Mouse (Mus musculus): ENCODE results near the gene 4930544G11Rik. TPM values are rescaled to one million over a fixed set of nuclear protein-coding genes. Genes with fewer than 3 reads are reported as not detected.

Gene 4930544G11Rik
- not detected in 2 replicates for polyA plus RNA-seq (2015; fragmentation: Nextera tagmentation; extraction: Ambion mirVana)

GRCm38 (mm10) chr6:65952309-65952708 lies at the start of gene 4930544G11Rik:
4930544G11Rik (plus strand) TSS chr6:65952609.
- H3K9ac ChIP-seq, result no peak within 1 kb of the TSS
- no peak within 1 kb of the TSS for H3K4me3 ChIP-seq (replicated peaks)
- H3K27me3 ChIP-seq (replicated peaks), result no peaks in the 10 kb centered on the region
- no peak for ATAC-seq
- H3K4me1 ChIP-seq (replicated peaks), result no peaks in the 10 kb centered on the region
- 97% methylated on average over 10 of the region's 10 CpGs for WGBS
- H3K27ac ChIP-seq, result no peak within 1 kb of the TSS
- no peaks in the 10 kb centered on the region for H3K9me3 ChIP-seq
- no peaks in the 10 kb centered on the region for H3K36me3 ChIP-seq
- H3K4me2 ChIP-seq (replicated peaks), result no peak within 1 kb of the TSS

GRCm38 (mm10) chr6:65906657-65907182 lies 45.7 kb upstream of the 4930544G11Rik start:
- ATAC-seq, result no peak
- no peak overlapping the region for H3K4me3 ChIP-seq (replicated peaks)

GRCm38 (mm10) chr6:65915421-65915820 lies 37.0 kb upstream of the 4930544G11Rik start:
- Histone ChIP-seq H3K9me3 (no peaks in the 10 kb centered on the region), H3K4me1 (replicated peaks) (no peaks in the 10 kb centered on the region), H3K36me3 (no peaks in the 10 kb centered on the region), H3K4me3 (replicated peaks) (no peak overlapping the region), H3K27ac (no peak overlapping the region), H3K9ac (no peak overlapping the region), H3K27me3 (replicated peaks) (no peaks in the 10 kb centered on the region), H3K4me2 (replicated peaks) (no peak overlapping the region)
- no peak for ATAC-seq
- WGBS, result 81% methylated on average over 5 of the region's 5 CpGs

More at GRCm38 (mm10) chr6:65906657-65907182, 45.7 kb upstream of the 4930544G11Rik start:
- no peak overlapping the region for H3K9ac ChIP-seq
- H3K4me2 ChIP-seq (replicated peaks), result no peak overlapping the region
- no peaks in the 10 kb centered on the region for H3K36me3 ChIP-seq
- H3K27ac ChIP-seq, result no peak overlapping the region
- no peaks in the 10 kb centered on the region for H3K27me3 ChIP-seq (replicated peaks)
- H3K9me3 ChIP-seq, result no peaks in the 10 kb centered on the region
- WGBS, result 70% methylated on average over 2 of the region's 2 CpGs
- H3K4me1 ChIP-seq (replicated peaks), result no peaks in the 10 kb centered on the region

GRCm38 (mm10) chr6:65921703-65922102 lies 30.7 kb upstream of the 4930544G11Rik start:
- Histone ChIP-seq H3K27ac (no peak overlapping the region), H3K36me3 (no peaks in the 10 kb centered on the region), H3K4me2 (replicated peaks) (no peak overlapping the region), H3K9ac (no peak overlapping the region), H3K4me3 (replicated peaks) (no peak overlapping the region), H3K27me3 (replicated peaks) (no peaks in the 10 kb centered on the region), H3K4me1 (replicated peaks) (no peaks in the 10 kb centered on the region), H3K9me3 (no peaks in the 10 kb centered on the region)
- ATAC-seq, result no peak
- 78% methylated on average over 3 of the region's 3 CpGs for WGBS

GRCm38 (mm10) chr6:65923501-65924084 lies 28.8 kb upstream of the 4930544G11Rik start:
- no peak for ATAC-seq
- H3K4me1 ChIP-seq (replicated peaks), result no peaks in the 10 kb centered on the region
- H3K9ac ChIP-seq, result no peak overlapping the region
- no peak overlapping the region for H3K27ac ChIP-seq
- H3K4me2 ChIP-seq (replicated peaks), result no peak overlapping the region
- H3K9me3 ChIP-seq, result no peaks in the 10 kb centered on the region
- H3K4me3 ChIP-seq (replicated peaks), result no peak overlapping the region
- 50% methylated on average over 4 of the region's 4 CpGs for WGBS
- H3K27me3 ChIP-seq (replicated peaks), result no peaks in the 10 kb centered on the region
- H3K36me3 ChIP-seq, result no peaks in the 10 kb centered on the region

- no peaks in the 10 kb centered on the region for H3K4me1 ChIP-seq (replicated peaks)
- H3K9ac ChIP-seq, result no peak overlapping the region
- 82% methylated on average over 3 of the region's 3 CpGs for WGBS
- H3K27me3 ChIP-seq (replicated peaks), result no peaks in the 10 kb centered on the region
- no peak overlapping the region for H3K4me2 ChIP-seq (replicated peaks)
- ATAC-seq, result no peak
- H3K4me3 ChIP-seq (replicated peaks), result no peak overlapping the region
- H3K36me3 ChIP-seq, result no peaks in the 10 kb centered on the region
- no peak overlapping the region for H3K27ac ChIP-seq
- H3K9me3 ChIP-seq, result no peaks in the 10 kb centered on the region
Observed at GRCm38 (mm10) chr6:65925737-65926333, 26.6 kb upstream of the 4930544G11Rik start.

GRCm38 (mm10) chr6:65930523-65930922 lies 21.9 kb upstream of the 4930544G11Rik start:
- Histone ChIP-seq H3K27me3 (replicated peaks) (no peaks in the 10 kb centered on the region), H3K9ac (no peak overlapping the region), H3K27ac (no peak overlapping the region), H3K4me3 (replicated peaks) (no peak overlapping the region), H3K9me3 (no peaks in the 10 kb centered on the region), H3K4me1 (replicated peaks) (no peaks in the 10 kb centered on the region), H3K36me3 (no peaks in the 10 kb centered on the region), H3K4me2 (replicated peaks) (no peak overlapping the region)
- no peak for ATAC-seq
- 88% methylated on average over 1 of the region's 1 CpGs for WGBS

GRCm38 (mm10) chr6:65932776-65933175 lies 19.6 kb upstream of the 4930544G11Rik start:
- H3K4me1 ChIP-seq (replicated peaks), result no peaks in the 10 kb centered on the region
- no peaks in the 10 kb centered on the region for H3K27me3 ChIP-seq (replicated peaks)
- H3K36me3 ChIP-seq, result no peaks in the 10 kb centered on the region

GRCm38 (mm10) chr6:65933177-65933576 lies 19.2 kb upstream of the 4930544G11Rik start:
- Histone ChIP-seq H3K4me1 (replicated peaks) (no peaks in the 10 kb centered on the region), H3K36me3 (no peaks in the 10 kb centered on the region), H3K27me3 (replicated peaks) (no peaks in the 10 kb centered on the region), H3K9me3 (no peaks in the 10 kb centered on the region), H3K9ac (no peak overlapping the region), H3K27ac (no peak overlapping the region), H3K4me2 (replicated peaks) (no peak overlapping the region), H3K4me3 (replicated peaks) (no peak overlapping the region)
- 59% methylated on average over 4 of the region's 4 CpGs for WGBS
- ATAC-seq, result no peak

More at GRCm38 (mm10) chr6:65932776-65933175, 19.6 kb upstream of the 4930544G11Rik start:
- no peaks in the 10 kb centered on the region for H3K9me3 ChIP-seq
- H3K9ac ChIP-seq, result no peak overlapping the region
- H3K4me2 ChIP-seq (replicated peaks), result no peak overlapping the region
- no peak overlapping the region for H3K27ac ChIP-seq
- H3K4me3 ChIP-seq (replicated peaks), result no peak overlapping the region
- 57% methylated on average over 1 of the region's 1 CpGs for WGBS
- no peak for ATAC-seq

- no peaks in the 10 kb centered on the region for H3K27me3 ChIP-seq (replicated peaks)
- WGBS, result 57% methylated on average over 7 of the region's 7 CpGs
- no peaks in the 10 kb centered on the region for H3K36me3 ChIP-seq
- no peaks in the 10 kb centered on the region for H3K4me1 ChIP-seq (replicated peaks)
- no peak overlapping the region for H3K9ac ChIP-seq
- peak; percentile 36; the same call in 1 of the 2 replicates for ATAC-seq
- H3K4me2 ChIP-seq (replicated peaks), result no peak overlapping the region
- no peaks in the 10 kb centered on the region for H3K9me3 ChIP-seq
- no peak overlapping the region for H3K4me3 ChIP-seq (replicated peaks)
- H3K27ac ChIP-seq, result no peak overlapping the region
Observed at GRCm38 (mm10) chr6:65935566-65936281, 16.7 kb upstream of the 4930544G11Rik start.

- H3K4me1 ChIP-seq (replicated peaks), result no peaks in the 10 kb centered on the region
- no peak for ATAC-seq
- H3K9me3 ChIP-seq, result no peaks in the 10 kb centered on the region
- H3K9ac ChIP-seq, result no peak overlapping the region
- no peak overlapping the region for H3K4me3 ChIP-seq (replicated peaks)
- no peak overlapping the region for H3K4me2 ChIP-seq (replicated peaks)
- H3K36me3 ChIP-seq, result no peaks in the 10 kb centered on the region
- no peaks in the 10 kb centered on the region for H3K27me3 ChIP-seq (replicated peaks)
- WGBS, result 79% methylated on average over 6 of the region's 6 CpGs
- H3K27ac ChIP-seq, result no peak overlapping the region
Observed at GRCm38 (mm10) chr6:65950492-65950891, 1.9 kb upstream of the 4930544G11Rik start.

GRCm38 (mm10) chr6:65969386-65970111 lies 17.1 kb downstream of the 4930544G11Rik start:
- no peak for ATAC-seq
- H3K27ac ChIP-seq, result no peak overlapping the region
- H3K4me1 ChIP-seq (replicated peaks), result no peaks in the 10 kb centered on the region
- H3K4me2 ChIP-seq (replicated peaks), result no peak overlapping the region
- H3K9ac ChIP-seq, result no peak overlapping the region
- 69% methylated on average over 6 of the region's 6 CpGs for WGBS
- H3K36me3 ChIP-seq, result no peaks in the 10 kb centered on the region
- H3K27me3 ChIP-seq (replicated peaks), result no peaks in the 10 kb centered on the region
- no peak overlapping the region for H3K4me3 ChIP-seq (replicated peaks)
- no peaks in the 10 kb centered on the region for H3K9me3 ChIP-seq
